Mouse (Mus musculus): ENCODE data around the gene Gtf3c4.

The Gtf3c4 gene

DNA sequence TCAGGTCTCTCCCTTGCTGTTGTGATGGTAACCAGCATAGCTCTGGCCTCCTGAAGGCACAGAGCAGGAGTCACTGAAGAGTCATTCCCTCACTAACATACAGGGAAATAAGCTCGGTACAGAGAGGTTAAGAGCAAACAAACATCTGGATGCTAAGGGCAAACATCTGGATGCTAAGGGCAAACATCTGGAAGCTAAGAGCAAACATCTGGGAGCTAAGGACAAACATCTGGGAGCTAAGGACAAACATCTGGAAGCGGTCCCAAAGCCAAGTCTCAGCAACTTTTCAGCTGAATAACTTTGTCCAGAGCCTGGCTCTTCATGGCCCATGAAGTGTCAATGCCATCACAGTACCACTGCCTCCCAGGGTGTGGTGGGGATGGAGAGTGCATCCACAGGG is 40.6 kb downstream of the Gtf3c4 start:
- no peak for DNase-seq (ENCODE audit: low spot score)

DNA sequence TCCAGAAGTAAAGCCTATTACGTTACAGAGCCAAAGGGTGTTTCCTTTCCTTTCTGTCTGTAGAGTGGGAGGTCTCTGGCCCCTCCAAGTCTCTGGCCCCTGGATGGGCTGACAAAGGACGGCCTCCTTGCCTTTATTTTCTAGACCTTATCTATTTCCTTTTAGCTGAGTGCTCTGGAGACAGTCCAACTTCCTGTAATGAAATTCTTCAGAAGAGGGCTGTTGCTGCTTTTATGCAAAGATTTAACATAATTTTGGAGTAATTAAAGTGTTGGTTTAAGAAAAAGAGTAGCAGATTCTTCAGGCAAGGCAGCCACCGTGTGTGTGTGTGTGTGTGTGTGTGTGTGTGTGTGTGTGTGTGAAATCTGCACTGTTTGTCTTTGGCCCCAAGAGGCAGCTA is 41.8 kb downstream of the Gtf3c4 start:
- DNase-seq (ENCODE audit: low spot score): no peak

DNA sequence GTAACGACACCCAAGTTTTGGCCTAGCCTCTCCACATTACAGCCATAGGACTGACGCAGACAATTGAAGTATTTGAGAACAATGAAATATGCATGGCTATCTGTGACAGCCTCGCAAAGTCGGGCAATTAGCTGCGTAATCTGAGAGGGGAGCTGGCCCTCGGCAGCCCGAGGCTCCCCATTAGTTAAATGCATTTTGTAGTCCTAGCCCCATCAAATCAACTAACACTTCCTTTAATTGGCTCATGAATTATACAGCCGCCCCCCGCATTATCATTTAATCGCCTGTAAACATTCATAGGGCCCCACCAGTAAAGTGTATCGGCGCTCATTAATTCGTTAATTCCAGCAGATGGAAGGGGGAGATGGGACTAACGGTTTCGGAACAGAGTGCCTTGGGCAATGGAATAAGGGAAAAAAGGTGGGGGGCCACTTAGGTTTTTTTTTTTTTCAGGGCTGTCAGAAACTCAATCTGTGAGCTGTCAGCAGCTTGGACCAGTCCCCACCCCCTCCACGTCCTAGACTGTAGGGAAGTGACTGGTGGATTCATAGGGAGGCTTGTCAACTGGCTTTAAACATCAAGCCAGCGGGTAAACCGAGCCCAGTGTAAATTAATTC is 42.6 kb downstream of the Gtf3c4 start:
- no peak for DNase-seq (ENCODE audit: low spot score)

DNA sequence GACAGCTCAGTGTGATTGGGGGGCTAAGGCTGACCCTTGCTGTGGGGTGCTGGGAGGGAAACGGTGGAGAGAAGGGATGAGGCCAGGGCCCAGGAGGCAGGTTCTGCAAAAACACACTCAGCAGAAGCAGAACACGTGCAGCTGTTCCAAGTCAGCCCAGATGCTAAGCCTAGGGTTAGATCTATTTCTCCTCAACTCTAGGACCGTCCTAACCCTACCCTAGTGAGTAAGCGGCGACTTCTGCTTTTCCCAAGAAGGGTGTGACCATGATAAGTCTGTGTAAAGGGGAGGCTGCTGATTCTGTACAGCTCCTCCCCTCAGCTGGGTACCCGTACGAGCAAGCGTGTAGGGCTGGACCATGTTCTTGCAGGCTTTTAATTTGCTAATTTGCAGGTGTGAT is 43.9 kb downstream of the Gtf3c4 start:
- DNase-seq (ENCODE audit: low spot score): no peak

DNA sequence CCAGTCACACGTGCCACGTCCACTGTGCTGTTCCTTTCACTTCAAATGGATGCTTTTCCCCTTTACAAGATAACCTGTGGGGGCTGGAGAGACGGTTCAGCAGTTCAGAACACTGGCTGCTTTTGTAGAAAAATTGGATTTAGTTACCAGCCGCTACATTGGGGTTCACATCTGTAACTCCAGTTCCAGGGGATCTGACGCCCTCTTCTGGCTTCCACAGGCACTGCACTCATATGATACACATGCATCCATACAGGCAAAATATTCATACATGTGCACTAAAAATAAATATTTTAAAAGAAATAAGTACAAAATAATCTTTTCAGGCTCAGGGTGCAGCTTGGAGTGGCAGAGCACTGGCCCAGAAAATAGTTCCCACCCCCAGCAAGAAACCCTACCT is 45.5 kb downstream of the Gtf3c4 start:
- DNase-seq (ENCODE audit: low spot score): no peak

DNA sequence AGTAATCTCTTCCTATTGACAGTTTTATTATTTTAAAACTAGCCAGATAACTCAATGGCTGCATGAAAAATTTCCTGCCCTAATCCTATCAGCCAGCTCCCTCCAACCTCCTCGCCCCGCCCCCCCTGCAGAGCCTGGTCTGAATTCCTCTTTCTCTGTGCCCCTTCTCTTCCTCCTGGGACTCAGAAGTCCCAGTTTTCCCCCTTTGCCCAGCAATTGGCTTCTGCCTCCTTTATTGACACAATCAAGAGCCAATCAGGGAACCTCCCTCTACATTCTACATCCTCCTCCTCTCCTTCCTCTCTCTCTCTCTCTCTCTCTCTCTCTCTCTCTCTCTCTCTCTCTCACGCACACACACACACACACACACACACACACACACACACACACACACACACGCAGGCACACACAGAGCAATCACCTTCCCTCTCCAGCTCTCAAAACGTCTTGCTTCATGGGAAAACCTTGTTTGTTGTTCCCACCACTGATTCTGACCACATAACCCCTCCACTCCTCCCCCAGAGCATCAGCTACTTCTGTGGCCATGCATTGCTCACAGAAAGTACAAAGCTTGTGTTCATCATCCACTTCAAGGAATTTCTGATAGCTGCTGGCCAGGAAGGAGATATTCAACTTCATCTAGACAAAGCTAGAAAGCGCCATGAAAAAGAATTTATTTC is 47.1 kb downstream of the Gtf3c4 start:
- no peak for DNase-seq (ENCODE audit: low spot score)

DNA sequence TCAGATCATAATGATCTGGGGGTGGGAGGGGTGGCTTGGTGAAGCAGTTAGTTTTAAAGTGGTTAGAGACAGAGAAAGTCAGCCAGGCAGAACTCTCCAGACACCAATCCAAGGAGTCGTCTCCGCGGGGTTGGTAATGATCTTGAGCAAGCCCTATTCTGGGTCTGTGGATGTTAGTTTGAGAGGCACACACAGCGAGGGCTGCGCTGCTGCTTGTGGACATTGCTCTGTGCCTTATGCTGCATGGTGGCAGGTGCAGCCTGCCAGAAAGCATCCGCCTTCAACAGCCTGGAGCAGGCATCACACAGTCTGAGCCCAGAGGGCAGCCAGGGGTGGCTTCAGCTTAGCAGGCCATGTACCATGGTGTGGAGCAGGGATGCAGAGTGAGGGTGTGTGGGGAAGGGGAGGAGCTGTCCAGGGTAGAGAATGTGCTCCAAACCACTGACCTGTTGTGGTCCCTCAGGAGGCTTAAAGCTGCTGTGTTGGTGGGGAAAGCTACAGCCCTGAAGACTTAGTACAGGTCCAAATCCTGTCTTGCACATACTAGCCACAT is 53.0 kb downstream of the Gtf3c4 start:
- no peak for DNase-seq (ENCODE audit: low spot score)

DNA sequence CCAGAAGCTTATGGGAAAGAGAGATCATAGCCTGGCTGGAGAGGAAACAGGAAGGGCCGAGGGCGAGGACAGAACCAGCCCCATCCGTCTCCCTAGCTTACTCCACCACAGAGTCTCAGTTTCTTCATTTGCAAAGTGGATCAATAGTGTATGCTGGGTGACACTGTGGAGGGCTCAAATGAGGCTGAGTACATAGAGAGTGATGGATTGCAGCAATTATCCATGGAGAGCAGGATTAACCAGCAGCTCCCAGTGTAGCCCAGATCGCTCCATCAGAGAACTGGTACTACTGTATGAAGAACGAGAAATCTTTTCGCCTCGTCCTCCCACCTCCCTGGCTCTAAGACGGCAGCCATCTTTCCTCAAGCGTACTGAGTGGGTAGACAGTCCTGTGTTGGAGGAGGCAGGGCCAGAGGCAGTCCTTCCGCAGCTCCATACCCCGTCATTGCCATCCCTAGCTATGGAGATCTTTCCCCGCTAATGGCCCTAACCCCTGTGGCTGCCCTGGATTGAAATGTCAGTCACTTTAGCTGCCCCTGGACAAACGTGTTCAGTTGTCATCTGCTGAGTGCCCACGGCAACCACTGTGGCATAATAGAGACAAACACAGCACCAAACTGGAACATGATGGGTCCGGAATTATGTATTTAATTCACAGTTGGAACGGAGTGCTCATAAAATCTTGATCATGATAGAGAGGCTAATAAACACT is 53.6 kb downstream of the Gtf3c4 start:
- no peak for DNase-seq (ENCODE audit: low spot score)

DNA sequence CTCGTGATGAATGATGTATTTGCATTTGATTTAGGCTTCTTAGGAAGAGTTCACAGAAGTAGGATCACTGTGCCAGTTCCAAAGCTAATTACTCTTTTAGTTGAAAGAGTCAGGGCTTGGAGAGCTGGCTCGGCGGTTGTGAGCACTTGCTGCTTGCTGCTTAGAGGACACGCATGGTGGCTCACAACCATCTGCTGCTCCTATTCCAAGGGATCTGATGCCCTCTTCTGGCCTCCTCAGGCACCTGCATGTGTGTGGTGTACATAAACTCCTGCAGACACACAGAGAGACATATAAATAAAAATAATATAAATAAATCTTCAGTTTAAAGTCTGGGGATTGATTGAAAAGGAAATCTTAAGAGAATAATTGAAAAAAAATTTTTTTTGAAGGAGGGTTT is 58.9 kb downstream of the Gtf3c4 start:
- no peak for DNase-seq (ENCODE audit: low spot score)

DNA sequence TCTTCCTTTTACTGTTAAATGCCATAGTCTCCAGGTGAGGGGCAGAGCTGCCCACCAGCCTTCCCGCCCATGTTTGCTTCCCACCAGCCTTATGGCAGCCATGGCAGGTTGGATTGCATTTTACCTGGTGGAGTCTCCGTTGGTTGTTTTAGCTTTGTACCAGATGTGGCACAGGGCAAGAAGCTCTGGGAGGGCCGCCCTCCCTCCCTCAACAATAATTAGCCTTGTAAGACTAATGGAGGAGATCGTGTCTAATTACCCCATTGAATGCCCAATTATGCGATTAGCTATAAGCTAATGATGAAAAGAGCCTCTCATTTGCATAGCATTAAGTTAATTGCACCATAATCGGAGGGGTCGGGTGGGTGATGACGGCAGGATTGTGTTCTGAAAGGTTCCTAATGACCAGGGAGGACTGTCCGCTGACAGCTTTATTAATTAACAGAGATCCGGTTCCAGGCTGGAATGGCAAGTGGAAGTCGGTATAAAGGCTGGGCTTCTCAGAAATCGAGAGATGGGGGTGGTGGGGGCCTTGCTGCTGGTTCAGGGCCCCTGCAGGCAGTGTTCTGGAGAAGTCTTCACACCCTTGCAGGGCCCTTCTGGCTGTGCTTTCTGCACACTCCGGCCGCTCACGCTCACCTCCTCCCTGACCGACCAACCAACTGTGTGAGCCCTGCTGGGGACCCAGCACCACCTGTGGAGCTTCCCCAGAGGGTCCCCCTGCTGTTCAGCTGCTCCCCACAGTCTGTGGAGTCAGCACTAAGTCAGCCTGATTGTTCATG is 60.0 kb downstream of the Gtf3c4 start:
- no peak for DNase-seq (ENCODE audit: low spot score)

DNA sequence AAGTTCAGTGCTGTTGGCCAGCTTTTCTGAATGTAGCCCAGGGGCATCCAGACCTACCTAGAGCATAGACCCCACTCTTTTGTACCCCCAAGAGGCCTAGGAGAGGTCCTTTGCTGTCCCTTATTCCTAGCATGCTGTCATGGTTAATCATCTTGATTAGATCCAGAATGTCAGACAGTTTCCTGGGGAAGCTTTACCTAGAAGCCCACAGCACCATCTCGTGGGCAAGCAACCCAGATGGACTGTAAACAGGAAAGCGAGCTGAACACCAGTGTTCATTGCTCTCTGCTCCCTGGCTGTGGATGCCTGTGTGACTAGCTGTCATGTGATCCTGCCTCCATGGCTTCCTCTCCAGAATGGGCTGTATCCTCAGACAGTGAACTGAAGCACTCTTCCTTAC is 63.4 kb downstream of the Gtf3c4 start:
- no peak for DNase-seq (ENCODE audit: low spot score)

DNA sequence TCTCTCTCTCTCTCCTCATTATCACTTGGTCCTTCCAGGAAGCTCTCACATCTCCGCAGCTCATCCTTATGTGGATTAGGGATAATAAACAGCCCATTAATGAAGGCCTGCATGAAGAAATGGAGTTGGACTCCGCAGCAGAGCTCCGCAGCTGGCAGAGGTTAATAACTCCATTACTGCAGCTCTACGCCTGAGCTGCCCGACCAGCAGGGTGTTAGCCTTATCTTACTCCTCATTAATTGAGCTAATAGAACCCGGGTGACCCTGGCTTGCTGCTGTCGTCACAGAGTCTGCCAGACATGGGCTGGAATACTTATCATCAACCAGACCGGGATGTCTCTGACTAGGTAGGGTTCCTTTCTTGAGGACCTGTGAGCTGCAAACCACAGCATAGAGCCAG is 66.1 kb downstream of the Gtf3c4 start:
- DNase-seq (ENCODE audit: low spot score): no peak
